Mouse (Mus musculus): ENCODE data around the gene Trpv5. TPM values are rescaled to one million over a fixed set of nuclear protein-coding genes. Genes with fewer than 3 reads are reported as not detected.

Trpv5 gene
- polyA plus RNA-seq, 1 experiment from 2014 or later: not detected

GRCm38 (mm10) chr6:41637393-41637792, 43.2 kb downstream of the Trpv5 start:
- Histone ChIP-seq H3K4me1 (replicated peaks) (no peaks in the 10 kb centered on the region), H3K27me3 (no peaks in the 10 kb centered on the region), H3K4me2 (no peak overlapping the region), H3K27ac (replicated peaks) (no peak overlapping the region), H3K9me3 (no peaks in the 10 kb centered on the region), H3K4me3 (no peak overlapping the region), H3K36me3 (no peaks in the 10 kb centered on the region), H3K9ac (no peak overlapping the region)
- 13% methylated on average over 1 of the region's 1 CpGs for WGBS
- 0 out of 2 replicates have a peak, but pooled peaks have one; percentile 23 for ATAC-seq (ENCODE audit: low read depth)

GRCm38 (mm10) chr6:41636178-41636577, 44.4 kb downstream of the Trpv5 start, which contains the start of gene Trpv6:
Gene Trpv6, minus strand, starts transcription at chr6:41636405.
- H3K36me3 ChIP-seq: no peaks in the 10 kb centered on the region
- 26% methylated on average over 5 of the region's 5 CpGs for WGBS
- H3K27me3 ChIP-seq: no peaks in the 10 kb centered on the region
- H3K9me3 ChIP-seq: no peaks in the 10 kb centered on the region
- no peak for ATAC-seq (ENCODE audit: low read depth)
- H3K4me3 ChIP-seq: no peak within 1 kb of the TSS
- H3K9ac ChIP-seq: no peak within 1 kb of the TSS
- H3K4me1 ChIP-seq (replicated peaks): no peaks in the 10 kb centered on the region
- H3K4me2 ChIP-seq: no peak within 1 kb of the TSS
- H3K27ac ChIP-seq (replicated peaks): no peak within 1 kb of the TSS

- Histone ChIP-seq H3K27ac (replicated peaks) (no peak overlapping the region), H3K4me3 (no peak overlapping the region), H3K9ac (no peak overlapping the region), H3K4me2 (no peak overlapping the region), H3K9me3 (no peaks in the 10 kb centered on the region), H3K36me3 (no peaks in the 10 kb centered on the region), H3K27me3 (no peaks in the 10 kb centered on the region), H3K4me1 (replicated peaks) (no peaks in the 10 kb centered on the region)
- no peak for ATAC-seq (ENCODE audit: low read depth)
- WGBS: 51% methylated on average over 1 of the region's 1 CpGs
Observed at GRCm38 (mm10) chr6:41635211-41635610, 45.4 kb downstream of the Trpv5 start.

- H3K36me3 ChIP-seq: no peaks in the 10 kb centered on the region
- H3K27me3 ChIP-seq: no peaks in the 10 kb centered on the region
- no peak overlapping the region for H3K4me2 ChIP-seq
- H3K27ac ChIP-seq (replicated peaks): no peak overlapping the region
- no peak for ATAC-seq (ENCODE audit: low read depth)
- H3K9ac ChIP-seq: no peak overlapping the region
- no peak overlapping the region for H3K4me3 ChIP-seq
- no peaks in the 10 kb centered on the region for H3K9me3 ChIP-seq
- H3K4me1 ChIP-seq (replicated peaks): no peaks in the 10 kb centered on the region
- WGBS: 88% methylated on average over 4 of the region's 4 CpGs
Observed at GRCm38 (mm10) chr6:41631549-41631948, 49.0 kb downstream of the Trpv5 start.

GRCm38 (mm10) chr6:41630791-41631190, 49.8 kb downstream of the Trpv5 start:
- Histone ChIP-seq H3K36me3 (no peaks in the 10 kb centered on the region), H3K4me3 (no peak overlapping the region), H3K27ac (replicated peaks) (no peak overlapping the region), H3K9ac (no peak overlapping the region), H3K4me1 (replicated peaks) (no peaks in the 10 kb centered on the region), H3K27me3 (no peaks in the 10 kb centered on the region), H3K9me3 (no peaks in the 10 kb centered on the region), H3K4me2 (no peak overlapping the region)
- no peak for ATAC-seq (ENCODE audit: low read depth)
- WGBS: 74% methylated on average over 2 of the region's 2 CpGs

- ATAC-seq (ENCODE audit: low read depth): no peak
- H3K4me3 ChIP-seq: no peak overlapping the region
- WGBS: 83% methylated on average over 1 of the region's 1 CpGs
- H3K36me3 ChIP-seq: no peaks in the 10 kb centered on the region
- no peak overlapping the region for H3K4me2 ChIP-seq
- no peak overlapping the region for H3K27ac ChIP-seq (replicated peaks)
- H3K9ac ChIP-seq: no peak overlapping the region
- H3K9me3 ChIP-seq: no peaks in the 10 kb centered on the region
- no peaks in the 10 kb centered on the region for H3K4me1 ChIP-seq (replicated peaks)
- no peaks in the 10 kb centered on the region for H3K27me3 ChIP-seq
Observed at GRCm38 (mm10) chr6:41628180-41628579, 52.4 kb downstream of the Trpv5 start.

GRCm38 (mm10) chr6:41622661-41623060, 57.9 kb downstream of the Trpv5 start:
- no peaks in the 10 kb centered on the region for H3K4me1 ChIP-seq (replicated peaks)
- H3K27ac ChIP-seq (replicated peaks): no peak overlapping the region
- WGBS: 61% methylated on average over 9 of the region's 9 CpGs
- no peaks in the 10 kb centered on the region for H3K9me3 ChIP-seq
- no peak overlapping the region for H3K9ac ChIP-seq
- H3K4me2 ChIP-seq: no peak overlapping the region
- H3K27me3 ChIP-seq: no peaks in the 10 kb centered on the region
- no peak overlapping the region for H3K4me3 ChIP-seq
- H3K36me3 ChIP-seq: peaks cover 30% of the 10 kb centered on the region
- no peak for ATAC-seq (ENCODE audit: low read depth)

GRCm38 (mm10) chr6:41621241-41621990, 59.2 kb downstream of the Trpv5 start:
- Histone ChIP-seq H3K36me3 (peaks cover 42% of the 10 kb centered on the region), H3K4me2 (no peak overlapping the region)
- 93% methylated on average over 12 of the region's 12 CpGs for WGBS

GRCm38 (mm10) chr6:41620173-41620798, 60.3 kb downstream of the Trpv5 start:
- Histone ChIP-seq H3K4me3 (no peak overlapping the region), H3K9me3 (no peaks in the 10 kb centered on the region), H3K36me3 (peaks cover 53% of the 10 kb centered on the region), H3K4me1 (replicated peaks) (no peaks in the 10 kb centered on the region), H3K27ac (replicated peaks) (no peak overlapping the region), H3K4me2 (no peak overlapping the region), H3K27me3 (no peaks in the 10 kb centered on the region), H3K9ac (no peak overlapping the region)
- WGBS: 94% methylated on average over 9 of the region's 9 CpGs
- no peak for ATAC-seq (ENCODE audit: low read depth)

More at GRCm38 (mm10) chr6:41621241-41621990, 59.2 kb downstream of the Trpv5 start:
- Histone ChIP-seq H3K9me3 (no peaks in the 10 kb centered on the region), H3K27me3 (no peaks in the 10 kb centered on the region), H3K4me1 (replicated peaks) (no peaks in the 10 kb centered on the region), H3K4me3 (no peak overlapping the region), H3K9ac (no peak overlapping the region), H3K27ac (replicated peaks) (no peak overlapping the region)
- no peak for ATAC-seq (ENCODE audit: low read depth)

GRCm38 (mm10) chr6:41607637-41608036, 72.9 kb downstream of the Trpv5 start:
- no peaks in the 10 kb centered on the region for H3K27me3 ChIP-seq
- no peaks in the 10 kb centered on the region for H3K9me3 ChIP-seq
- H3K4me3 ChIP-seq: peak overlapping the region; percentile 5; the same call in 1 of the 2 replicates
- 67% methylated on average over 5 of the region's 5 CpGs for WGBS
- peaks cover 31% of the 10 kb centered on the region for H3K4me1 ChIP-seq (replicated peaks)
- no peaks in the 10 kb centered on the region for H3K36me3 ChIP-seq
- no peak overlapping the region for H3K27ac ChIP-seq (replicated peaks)
- ATAC-seq (ENCODE audit: low read depth): no peak
- H3K9ac ChIP-seq: no peak overlapping the region
- peak overlapping the region; percentile 82 for H3K4me2 ChIP-seq

- Histone ChIP-seq H3K9ac (peak overlapping the region; percentile 84), H3K4me2 (peak overlapping the region; percentile 82), H3K27ac (replicated peaks) (no peak overlapping the region; the same call in 1 of the 2 replicates), H3K27me3 (no peaks in the 10 kb centered on the region), H3K4me1 (replicated peaks) (peaks cover 31% of the 10 kb centered on the region), H3K9me3 (no peaks in the 10 kb centered on the region), H3K4me3 (peak overlapping the region; percentile 78), H3K36me3 (no peaks in the 10 kb centered on the region)
- ATAC-seq (ENCODE audit: low read depth): peak; percentile 6; the same call in 1 of the 2 replicates
- whole genome bisulfite sequencing: 6% methylated on average over 4 of the region's 4 CpGs
Observed at GRCm38 (mm10) chr6:41606214-41606613, 74.4 kb downstream of the Trpv5 start.

GRCm38 (mm10) chr6:41605794-41606104, 74.8 kb downstream of the Trpv5 start:
- H3K4me2 ChIP-seq: peak overlapping the region; percentile 82
- H3K9ac ChIP-seq: peak overlapping the region; percentile 84
- no peaks in the 10 kb centered on the region for H3K27me3 ChIP-seq
- no peaks in the 10 kb centered on the region for H3K36me3 ChIP-seq
- no peaks in the 10 kb centered on the region for H3K9me3 ChIP-seq
- ATAC-seq (ENCODE audit: low read depth): peak; percentile 64; the same call in 1 of the 2 replicates
- H3K4me1 ChIP-seq (replicated peaks): peaks cover 31% of the 10 kb centered on the region
- H3K4me3 ChIP-seq: peak overlapping the region; percentile 78
- peak overlapping the region; percentile 94 for H3K27ac ChIP-seq (replicated peaks)
- WGBS: under 1% methylated on average over 7 of the region's 7 CpGs
